Mouse (Mus musculus): ENCODE measurements at regions not wholly inside any gene's neighbourhood (a gene's known extent, or its start where the extent isn't known, plus 50 kb on each side); places are given as distances from the start of the nearest gene placed in this dataset.
"Not testable (repeated sequence)": the region's sequence is repeated elsewhere in the genome, so short reads cannot be mapped to it uniquely, and the experiment has no call there.

GRCm38 (mm10) chr12:46636888-46637287 is 181.8 kb downstream of the Nova1 start:
- Histone ChIP-seq H3K4me1 (replicated peaks) (no peaks in the 10 kb centered on the region), H3K9me3 (no peaks in the 10 kb centered on the region), H3K9ac (no peak overlapping the region), H3K27me3 (replicated peaks) (no peaks in the 10 kb centered on the region), H3K27ac (no peak overlapping the region), H3K4me3 (replicated peaks) (no peak overlapping the region), H3K36me3 (no peaks in the 10 kb centered on the region), H3K4me2 (replicated peaks) (no peak overlapping the region)
- ATAC-seq: no peak

- no peaks in the 10 kb centered on the region for H3K27me3 ChIP-seq (replicated peaks)
- H3K4me1 ChIP-seq (replicated peaks): no peaks in the 10 kb centered on the region
- ATAC-seq: no peak
- no peak overlapping the region for H3K27ac ChIP-seq
- H3K9ac ChIP-seq: no peak overlapping the region
- H3K36me3 ChIP-seq: no peaks in the 10 kb centered on the region
- no peaks in the 10 kb centered on the region for H3K9me3 ChIP-seq
- H3K4me2 ChIP-seq (replicated peaks): no peak overlapping the region
- 19% methylated on average over 6 of the region's 6 CpGs for WGBS
- H3K4me3 ChIP-seq (replicated peaks): no peak overlapping the region
Measured at GRCm38 (mm10) chr12:46635125-46635772, 183.5 kb downstream of the Nova1 start.

GRCm38 (mm10) chr12:46634771-46635124 is 184.0 kb downstream of the Nova1 start:
- no peak for ATAC-seq
- H3K27ac ChIP-seq: no peak overlapping the region
- no peaks in the 10 kb centered on the region for H3K36me3 ChIP-seq
- WGBS: 18% methylated on average over 1 of the region's 1 CpGs
- no peak overlapping the region for H3K4me3 ChIP-seq (replicated peaks)
- no peak overlapping the region for H3K9ac ChIP-seq
- H3K4me1 ChIP-seq (replicated peaks): no peaks in the 10 kb centered on the region
- no peaks in the 10 kb centered on the region for H3K9me3 ChIP-seq
- H3K4me2 ChIP-seq (replicated peaks): no peak overlapping the region
- H3K27me3 ChIP-seq (replicated peaks): no peaks in the 10 kb centered on the region

GRCm38 (mm10) chr12:46632384-46632783 is 186.3 kb downstream of the Nova1 start:
- not testable (repeated sequence) for H3K36me3 ChIP-seq; ATAC-seq; H3K27me3 ChIP-seq (replicated peaks); H3K27ac ChIP-seq; H3K9ac ChIP-seq; H3K9me3 ChIP-seq; H3K4me3 ChIP-seq (replicated peaks); H3K4me2 ChIP-seq (replicated peaks); H3K4me1 ChIP-seq (replicated peaks)

GRCm38 (mm10) chr12:46627320-46627719 is 191.4 kb downstream of the Nova1 start:
- 93% methylated on average over 2 of the region's 2 CpGs for WGBS
- Histone ChIP-seq H3K27ac (no peak overlapping the region), H3K4me3 (replicated peaks) (no peak overlapping the region), H3K9me3 (no peaks in the 10 kb centered on the region), H3K27me3 (replicated peaks) (no peaks in the 10 kb centered on the region), H3K4me2 (replicated peaks) (no peak overlapping the region), H3K4me1 (replicated peaks) (no peaks in the 10 kb centered on the region), H3K36me3 (no peaks in the 10 kb centered on the region), H3K9ac (no peak overlapping the region)
- ATAC-seq: no peak

GRCm38 (mm10) chr12:46611439-46611838 is 207.3 kb downstream of the Nova1 start:
- 80% methylated on average over 2 of the region's 2 CpGs for WGBS
- H3K4me3 ChIP-seq (replicated peaks): no peak overlapping the region
- H3K4me2 ChIP-seq (replicated peaks): no peak overlapping the region
- no peaks in the 10 kb centered on the region for H3K4me1 ChIP-seq (replicated peaks)
- H3K27ac ChIP-seq: no peak overlapping the region
- ATAC-seq: no peak
- H3K27me3 ChIP-seq (replicated peaks): no peaks in the 10 kb centered on the region
- H3K36me3 ChIP-seq: no peaks in the 10 kb centered on the region
- no peak overlapping the region for H3K9ac ChIP-seq
- H3K9me3 ChIP-seq: no peaks in the 10 kb centered on the region

GRCm38 (mm10) chr12:46609580-46610311 is 209.0 kb downstream of the Nova1 start:
- H3K36me3 ChIP-seq: no peaks in the 10 kb centered on the region
- no peak overlapping the region for H3K4me3 ChIP-seq (replicated peaks)
- no peak overlapping the region for H3K4me2 ChIP-seq (replicated peaks)
- 60% methylated on average over 12 of the region's 12 CpGs for WGBS
- H3K9ac ChIP-seq: no peak overlapping the region
- no peaks in the 10 kb centered on the region for H3K27me3 ChIP-seq (replicated peaks)
- no peak overlapping the region for H3K27ac ChIP-seq
- ATAC-seq: no peak
- H3K4me1 ChIP-seq (replicated peaks): no peaks in the 10 kb centered on the region
- no peaks in the 10 kb centered on the region for H3K9me3 ChIP-seq

- Histone ChIP-seq H3K9me3 (no peaks in the 10 kb centered on the region), H3K4me3 (replicated peaks) (no peak overlapping the region), H3K4me1 (replicated peaks) (no peaks in the 10 kb centered on the region), H3K4me2 (replicated peaks) (no peak overlapping the region), H3K9ac (no peak overlapping the region), H3K36me3 (no peaks in the 10 kb centered on the region), H3K27ac (no peak overlapping the region), H3K27me3 (replicated peaks) (no peaks in the 10 kb centered on the region)
- ATAC-seq: no peak
- WGBS: 79% methylated on average over 10 of the region's 10 CpGs
Measured at GRCm38 (mm10) chr12:46608290-46608910, 210.3 kb downstream of the Nova1 start.

- Histone ChIP-seq H3K27ac (no peak overlapping the region), H3K4me1 (replicated peaks) (no peaks in the 10 kb centered on the region), H3K4me2 (replicated peaks) (no peak overlapping the region), H3K36me3 (no peaks in the 10 kb centered on the region), H3K4me3 (replicated peaks) (no peak overlapping the region), H3K27me3 (replicated peaks) (no peaks in the 10 kb centered on the region), H3K9me3 (no peaks in the 10 kb centered on the region), H3K9ac (no peak overlapping the region)
- 28% methylated on average over 4 of the region's 4 CpGs for WGBS
- no peak for ATAC-seq
Measured at GRCm38 (mm10) chr12:46597200-46597599, 221.5 kb downstream of the Nova1 start.

- Histone ChIP-seq H3K27ac (no peak overlapping the region), H3K4me3 (replicated peaks) (no peak overlapping the region), H3K9me3 (no peaks in the 10 kb centered on the region), H3K36me3 (no peaks in the 10 kb centered on the region), H3K4me2 (replicated peaks) (no peak overlapping the region), H3K27me3 (replicated peaks) (no peaks in the 10 kb centered on the region), H3K4me1 (replicated peaks) (no peaks in the 10 kb centered on the region), H3K9ac (no peak overlapping the region)
- no peak for ATAC-seq
- WGBS: 74% methylated on average over 2 of the region's 2 CpGs
Measured at GRCm38 (mm10) chr12:46568665-46569064, 250.1 kb downstream of the Nova1 start.

- ATAC-seq: no peak
Measured at GRCm38 (mm10) chr12:46566324-46566723, 252.4 kb downstream of the Nova1 start.

GRCm38 (mm10) chr12:46520942-46521341 is 297.8 kb downstream of the Nova1 start:
- no peak overlapping the region for H3K9ac ChIP-seq
- H3K27me3 ChIP-seq (replicated peaks): no peaks in the 10 kb centered on the region
- WGBS: 61% methylated on average over 3 of the region's 3 CpGs
- no peaks in the 10 kb centered on the region for H3K4me1 ChIP-seq (replicated peaks)
- H3K9me3 ChIP-seq: no peaks in the 10 kb centered on the region
- no peaks in the 10 kb centered on the region for H3K36me3 ChIP-seq
- H3K27ac ChIP-seq: no peak overlapping the region
- no peak for ATAC-seq
- no peak overlapping the region for H3K4me2 ChIP-seq (replicated peaks)
- no peak overlapping the region for H3K4me3 ChIP-seq (replicated peaks)

More at GRCm38 (mm10) chr12:46566324-46566723, 252.4 kb downstream of the Nova1 start:
- no peak overlapping the region for H3K27ac ChIP-seq
- no peaks in the 10 kb centered on the region for H3K9me3 ChIP-seq
- no peaks in the 10 kb centered on the region for H3K27me3 ChIP-seq (replicated peaks)
- no peak overlapping the region for H3K4me2 ChIP-seq (replicated peaks)
- no peaks in the 10 kb centered on the region for H3K36me3 ChIP-seq
- H3K4me1 ChIP-seq (replicated peaks): no peaks in the 10 kb centered on the region
- WGBS: 59% methylated on average over 2 of the region's 2 CpGs
- no peak overlapping the region for H3K4me3 ChIP-seq (replicated peaks)
- H3K9ac ChIP-seq: no peak overlapping the region

- Histone ChIP-seq H3K4me3 (replicated peaks) (no peak overlapping the region), H3K9me3 (no peaks in the 10 kb centered on the region), H3K27me3 (replicated peaks) (no peaks in the 10 kb centered on the region), H3K36me3 (no peaks in the 10 kb centered on the region), H3K4me1 (replicated peaks) (no peaks in the 10 kb centered on the region), H3K9ac (no peak overlapping the region), H3K4me2 (replicated peaks) (no peak overlapping the region), H3K27ac (no peak overlapping the region)
- no peak for ATAC-seq
- 85% methylated on average over 3 of the region's 3 CpGs for WGBS
Measured at GRCm38 (mm10) chr12:46507829-46508228, 310.9 kb downstream of the Nova1 start.
